Mouse (Mus musculus) liver, embryonic 13.5 days (tissue): ENCODE data around the gene Ccdc86. TPM values are rescaled to one million over a fixed set of nuclear protein-coding genes. Genes with fewer than 3 reads are reported as not detected.

Experiments
- polyA plus RNA-seq: library from polyadenylated mRNA; unstranded; fragments of >200 nt; fragmentation: Nextera tagmentation; extraction: Ambion mirVana; gene quantifications from 2 replicates; pipeline ENCODE4 v1.2.1, GENCODE M21; 2015

Ccdc86 gene
- polyA plus RNA-seq, 1 experiment from 2014 or later: 23.4 TPM

Other genes with a start within 250 kb of the Ccdc86 start
- gene Cd5, start 210.3 kb downstream of the Ccdc86 start, polyA plus RNA-seq: 0.08 TPM in 1 of 2 replicates, not detected in the other
- 0.03 TPM in 1 of 2 replicates, not detected in the other for gene Cd6, start 119.2 kb downstream of the Ccdc86 start, polyA plus RNA-seq
- gene Slc15a3, start 109.5 kb downstream of the Ccdc86 start, polyA plus RNA-seq: 1.3 and 1.7 TPM in 2 replicates
- 4.0 and 4.4 TPM in 2 replicates for gene Tmem132a, start 79.3 kb downstream of the Ccdc86 start, polyA plus RNA-seq
- 21.9 and 23.0 TPM in 2 replicates for gene Tmem109, start 67.3 kb downstream of the Ccdc86 start, polyA plus RNA-seq
- 18.9 and 19.7 TPM in 2 replicates for gene Prpf19, start 54.0 kb downstream of the Ccdc86 start, polyA plus RNA-seq
- not detected in 2 replicates for gene Zp1, start 28.6 kb downstream of the Ccdc86 start, polyA plus RNA-seq
- not detected in 2 replicates for gene Ptgdr2, start 12.1 kb downstream of the Ccdc86 start, polyA plus RNA-seq
- not detected in 2 replicates for gene Ms4a10, start 25.4 kb upstream of the Ccdc86 start, polyA plus RNA-seq
- gene Ms4a15, start 44.0 kb upstream of the Ccdc86 start, polyA plus RNA-seq: not detected in 2 replicates
- not detected in 2 replicates for gene Ms4a18, start 68.8 kb upstream of the Ccdc86 start, polyA plus RNA-seq
- gene Ms4a8a, start 131.8 kb upstream of the Ccdc86 start, polyA plus RNA-seq: 0.16 TPM in 1 of 2 replicates, not detected in the other
- not detected in 2 replicates for gene 1700017D01Rik, start 181.6 kb upstream of the Ccdc86 start, polyA plus RNA-seq
- gene 1700025F22Rik, start 216.1 kb upstream of the Ccdc86 start, polyA plus RNA-seq: not detected in 2 replicates
- not detected in 2 replicates for gene Ms4a13, start 247.5 kb upstream of the Ccdc86 start, polyA plus RNA-seq